10 mouse cellular contexts compared by ENCODE assay signal in the genomic region with DNA sequence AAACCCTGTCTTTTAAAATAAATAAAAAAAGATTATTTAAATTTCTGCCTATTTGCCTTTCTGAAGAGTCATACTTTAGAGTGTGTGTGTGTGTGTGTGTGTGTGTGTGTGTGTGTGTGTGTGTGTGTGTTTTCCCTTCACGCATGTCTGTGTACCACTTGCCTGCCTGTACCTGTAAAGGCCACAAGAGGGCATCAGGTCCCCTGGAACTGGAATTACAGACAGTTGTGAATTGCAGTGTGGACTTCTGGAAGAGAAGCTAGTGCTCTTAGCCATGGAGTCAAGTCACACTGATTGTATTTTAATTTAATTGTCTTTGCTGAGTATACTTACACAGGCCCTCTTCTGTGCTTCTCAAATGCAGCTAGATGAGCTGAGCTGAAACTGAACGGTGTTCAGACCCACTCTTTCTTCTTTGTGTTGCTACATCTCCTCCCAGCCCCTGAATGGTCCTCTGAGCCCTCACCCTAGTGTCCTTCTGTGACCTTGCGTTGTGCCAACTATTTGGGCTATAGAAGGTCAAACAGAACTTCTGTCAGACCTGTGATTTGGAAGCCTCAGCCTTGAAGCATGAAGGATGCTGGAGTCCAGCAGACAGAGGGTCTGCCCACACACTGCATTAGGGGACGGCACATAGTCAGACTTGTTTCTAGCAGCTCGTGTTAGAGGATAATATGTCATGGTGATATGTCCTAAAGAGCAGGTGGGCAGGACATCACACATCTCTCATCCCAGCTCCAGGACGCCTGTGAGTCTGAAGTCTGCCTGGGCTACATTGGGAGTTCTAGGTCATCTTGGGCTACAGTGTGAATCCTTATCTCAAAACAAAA. TPM values are rescaled to one million over a fixed set of nuclear protein-coding genes. Genes with fewer than 3 reads are reported as not detected.
DNase-seq lines count a peak whose midpoint lies in the region; ATAC-seq and TF ChIP-seq lines count a peak whose summit lies in the region.
"Had no signal": no experiment of that assay in that cellular context is flagged by ENCODE, and none has a peak within 500 bp of the region (broad histone marks: within the 10 kb centered on the region; RNA-seq: fewer than 3 reads in every experiment).

No protein-coding gene starts in this region.

- intact Hi-C loops in gastrocnemius, postnatal 14 days (cut with DNase I; ENCODE audit: low total_unique reads) = loop anchor here (5.0 kb wide), 2 partner anchors 144 to 159 kb away; no protein-coding TSS in a partner anchor

- no peak overlapping the region for H3K27ac ChIP-seq in cortical plate, adult 2 months (ENCODE audit: insufficient read depth, low read length)
- no peak overlapping the region for H3K27ac ChIP-seq in kidney, embryonic 14.5 days (ENCODE audit: low read depth, low read length)

- no peaks in the 10 kb centered on the region for H3K36me3 ChIP-seq in kidney, embryonic 14.5 days (ENCODE audit: control insufficient read depth, insufficient read depth, low read length)

- peak; percentile 21 for DNase-seq in urinary bladder, postnatal 25 days (ENCODE audit: low spot score)
- DNase-seq in urinary bladder, postnatal 10 days (ENCODE audit: low spot score) = no peak
- DNase-seq in gastrocnemius, postnatal 14 days = peak; percentile 39
- peak; percentile 56 for DNase-seq in liver
- DNase-seq in naive thymus-derived CD4-positive, alpha-beta T cell, adult 2 months (ENCODE audit: low read depth) = peak; percentile 38
- DNase-seq in spleen, postnatal 36 days (ENCODE audit: low spot score in 2 of 2) = no peak

- TF ChIP-seq CTCF in cortical plate, adult 2 months (IDR thresholded peaks at IDR 0.05; ENCODE audit: extremely low read depth, insufficient read depth, low read length) = peak; percentile 91

- ATAC-seq in kidney, embryonic 14.5 days (ENCODE audit: low FRiP score, low TSS enrichment) = peak; percentile 51; the same call in 1 of the 2 replicates

- H3K4me2 ChIP-seq in kidney, embryonic 14.5 days (replicated peaks; ENCODE audit: low read depth, low read length) = no peak overlapping the region

- TF ChIP-seq POLR2A in cortical plate, adult 2 months (IDR thresholded peaks at IDR 0.05; ENCODE audit: extremely low read depth, insufficient read depth, low read length) = no peak

- no peak overlapping the region for H3K9ac ChIP-seq in kidney, embryonic 14.5 days (ENCODE audit: low read depth, low read length)

- peaks cover 3% of the 10 kb centered on the region; the same call in 1 of the 2 replicates for H3K4me1 ChIP-seq in cortical plate, adult 2 months (ENCODE audit: control insufficient read depth, insufficient read depth, low read length)
- H3K4me1 ChIP-seq in kidney, embryonic 14.5 days (ENCODE audit: control insufficient read depth, insufficient read depth, low read length) = no peaks in the 10 kb centered on the region

- WGBS in kidney, embryonic 14.5 days = 64% methylated on average over 6 of the region's 6 CpGs

- no peak overlapping the region for H3K4me3 ChIP-seq in cortical plate, adult 2 months (ENCODE audit: insufficient read depth, low read length)
- no peak overlapping the region for H3K4me3 ChIP-seq in kidney, embryonic 14.5 days (ENCODE audit: low read length)

- no peaks in the 10 kb centered on the region for H3K27me3 ChIP-seq in kidney, embryonic 14.5 days (ENCODE audit: control insufficient read depth, insufficient read depth, low read length)

- no peaks in the 10 kb centered on the region for H3K9me3 ChIP-seq in kidney, embryonic 14.5 days (ENCODE audit: control insufficient read depth, low read length)

RNA-seq across cellular contexts. Expression of a gene that starts 16.2 kb away (rescaled TPM):
- 0.13 and 0.23 TPM in 2 replicates for polyA plus RNA-seq in cortical plate, adult 2 months (2012; rRNA removed)
- total RNA-seq in gastrocnemius, postnatal 14 days (2021) = not detected
- polyA plus RNA-seq in kidney, embryonic 14.5 days (2014; fragmentation: Nextera tagmentation; extraction: Ambion mirVana) = not detected in 2 replicates
- total RNA-seq: gastrocnemius, postnatal 36 days had no signal
- polyA plus RNA-seq: stomach, embryonic 16.5 days had no signal

RNA-seq across cellular contexts. Expression of a gene that starts 37.8 kb away (rescaled TPM):
- polyA plus RNA-seq in cortical plate, adult 2 months (2012; rRNA removed) = 25.6 and 28.3 TPM in 2 replicates
- 1 to 10 TPM in 1 of 2 experiments, under 1 TPM in 1; 0.64 to 1.5 TPM for total RNA-seq in gastrocnemius, postnatal 14 days (2021)
- polyA plus RNA-seq in kidney, embryonic 14.5 days (2014; fragmentation: Nextera tagmentation; extraction: Ambion mirVana) = 2.3 and 3.9 TPM in 2 replicates

RNA-seq across cellular contexts. Expression of a gene that starts 54.6 kb away (rescaled TPM):
- polyA plus RNA-seq in cortical plate, adult 2 months (2012; rRNA removed) = 26.5 and 30.6 TPM in 2 replicates
- 10 to 100 TPM; 43.5 to 49.8 TPM for total RNA-seq in gastrocnemius, postnatal 14 days (2021)
- 34.7 and 80.1 TPM in 2 replicates for polyA plus RNA-seq in kidney, embryonic 14.5 days (2014; fragmentation: Nextera tagmentation; extraction: Ambion mirVana)

Comparison
In these comparisons a context has a peak if more than half of its experiments do, and no peak if none do; other contexts are left out.
1. DNase-seq: peak in urinary bladder, postnatal 25 days (single experiment), gastrocnemius, postnatal 14 days (single experiment), liver (single experiment) and naive thymus-derived CD4-positive, alpha-beta T cell, adult 2 months (single experiment); none in urinary bladder, postnatal 10 days (single experiment) and spleen, postnatal 36 days (0 of 2).